Mouse (Mus musculus): ENCODE data around the gene Ifi27. TPM values are rescaled to one million over a fixed set of nuclear protein-coding genes. Genes with fewer than 3 reads are reported as not detected.

The Ifi27 gene
- polyA plus RNA-seq, 1 experiment from 2014 or later, result 79.3 TPM

- H3K27ac ChIP-seq (ENCODE audit: low read depth, low read length), result no peak overlapping the region
- no peaks in the 10 kb centered on the region for H3K9me3 ChIP-seq (ENCODE audit: control insufficient read depth)
- 0 out of 2 replicates have a peak, but pooled peaks cover 5% of the 10 kb centered on the region for H3K4me1 ChIP-seq (replicated peaks; ENCODE audit: control insufficient read depth, insufficient read depth, low read length)
- no peaks in the 10 kb centered on the region; the same call in 1 of the 2 replicates for H3K36me3 ChIP-seq (ENCODE audit: control insufficient read depth, insufficient read depth)
- no peak overlapping the region for H3K4me2 ChIP-seq (replicated peaks; ENCODE audit: low read depth)
- TF ChIP-seq CTCF (IDR thresholded peaks at IDR 0.05; ENCODE audit: low read depth), result no peak
- ATAC-seq, result no peak
- H3K9ac ChIP-seq (ENCODE audit: low read depth, low read length), result no peak overlapping the region
- no peak overlapping the region for H3K4me3 ChIP-seq (ENCODE audit: low read depth, low read length)
- no peaks in the 10 kb centered on the region for H3K27me3 ChIP-seq (replicated peaks; ENCODE audit: control insufficient read depth, insufficient read depth, low read length)
- WGBS, result 67% methylated on average over 12 of the region's 12 CpGs
These were observed 38.3 kb upstream of the Ifi27 start for GRCm38 (mm10) chr12:103395486-103396275.

- ATAC-seq, result no peak
- WGBS, result 86% methylated on average over 7 of the region's 7 CpGs
These were observed 37.3 kb upstream of the Ifi27 start for GRCm38 (mm10) chr12:103396751-103397150.

GRCm38 (mm10) chr12:103404131-103404530, 29.9 kb upstream of the Ifi27 start:
- H3K4me3 ChIP-seq (ENCODE audit: low read depth, low read length), result no peak overlapping the region
- H3K4me2 ChIP-seq (replicated peaks; ENCODE audit: low read depth), result no peak overlapping the region
- TF ChIP-seq CTCF (IDR thresholded peaks at IDR 0.05; ENCODE audit: low read depth), result no peak
- H3K27ac ChIP-seq (ENCODE audit: low read depth, low read length), result no peak overlapping the region
- WGBS, result 86% methylated on average over 18 of the region's 18 CpGs
- no peak for ATAC-seq
- H3K36me3 ChIP-seq (ENCODE audit: control insufficient read depth, insufficient read depth), result peaks cover 46% of the 10 kb centered on the region
- H3K9me3 ChIP-seq (ENCODE audit: control insufficient read depth), result no peaks in the 10 kb centered on the region
- no peak overlapping the region for H3K9ac ChIP-seq (ENCODE audit: low read depth, low read length)
- H3K27me3 ChIP-seq (replicated peaks; ENCODE audit: control insufficient read depth, insufficient read depth, low read length), result no peaks in the 10 kb centered on the region
- H3K4me1 ChIP-seq (replicated peaks; ENCODE audit: control insufficient read depth, insufficient read depth, low read length), result no peaks in the 10 kb centered on the region

More at GRCm38 (mm10) chr12:103396751-103397150, 37.3 kb upstream of the Ifi27 start:
- no peak overlapping the region for H3K9ac ChIP-seq (ENCODE audit: low read depth, low read length)
- H3K4me3 ChIP-seq (ENCODE audit: low read depth, low read length), result no peak overlapping the region
- 0 out of 2 replicates have a peak, but pooled peaks cover 5% of the 10 kb centered on the region for H3K4me1 ChIP-seq (replicated peaks; ENCODE audit: control insufficient read depth, insufficient read depth, low read length)
- TF ChIP-seq CTCF (IDR thresholded peaks at IDR 0.05; ENCODE audit: low read depth), result no peak
- H3K9me3 ChIP-seq (ENCODE audit: control insufficient read depth), result no peaks in the 10 kb centered on the region
- H3K27me3 ChIP-seq (replicated peaks; ENCODE audit: control insufficient read depth, insufficient read depth, low read length), result no peaks in the 10 kb centered on the region
- no peaks in the 10 kb centered on the region; the same call in 1 of the 2 replicates for H3K36me3 ChIP-seq (ENCODE audit: control insufficient read depth, insufficient read depth)
- H3K27ac ChIP-seq (ENCODE audit: low read depth, low read length), result no peak overlapping the region
- H3K4me2 ChIP-seq (replicated peaks; ENCODE audit: low read depth), result no peak overlapping the region

DNA sequence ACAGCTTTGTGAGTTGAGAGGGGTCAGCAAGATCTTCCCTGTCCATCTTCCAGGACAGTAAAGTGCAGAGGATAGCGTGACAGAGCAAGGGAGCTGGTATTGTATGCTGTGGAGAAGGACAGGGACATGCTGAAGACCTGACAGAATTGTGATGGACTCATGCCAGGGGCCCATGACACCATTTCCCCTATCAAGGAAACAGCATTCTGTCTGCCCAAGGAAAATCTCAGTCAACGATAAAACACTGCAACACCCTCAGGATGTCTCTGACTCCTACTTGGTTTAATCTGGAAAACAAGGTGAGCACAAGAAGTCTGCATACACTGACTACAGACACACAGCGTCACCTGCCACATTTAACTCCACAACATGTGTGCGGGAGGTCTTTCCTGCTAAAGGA, 26.3 kb upstream of the Ifi27 start, which contains the start of gene 9330161L09Rik:
Gene 9330161L09Rik (minus strand): TSS at position 101 of the 400 bp plus-strand sequence.
- Histone ChIP-seq H3K4me1 (replicated peaks; ENCODE audit: control insufficient read depth, insufficient read depth, low read length) (no peaks in the 10 kb centered on the region), H3K4me2 (replicated peaks; ENCODE audit: low read depth) (no peak within 1 kb of the TSS), H3K9ac (ENCODE audit: low read depth, low read length) (no peak within 1 kb of the TSS), H3K27ac (ENCODE audit: low read depth, low read length) (no peak within 1 kb of the TSS), H3K36me3 (ENCODE audit: control insufficient read depth, insufficient read depth) (peaks cover 80% of the 10 kb centered on the region), H3K9me3 (ENCODE audit: control insufficient read depth) (no peaks in the 10 kb centered on the region), H3K27me3 (replicated peaks; ENCODE audit: control insufficient read depth, insufficient read depth, low read length) (no peaks in the 10 kb centered on the region), H3K4me3 (ENCODE audit: low read depth, low read length) (no peak within 1 kb of the TSS)
- ATAC-seq, result no peak
- 90% methylated on average over 4 of the region's 4 CpGs for WGBS
- TF ChIP-seq CTCF (IDR thresholded peaks at IDR 0.05; ENCODE audit: low read depth), result no peak

- no peak for TF ChIP-seq CTCF (IDR thresholded peaks at IDR 0.05; ENCODE audit: low read depth)
- no peak overlapping the region for H3K4me3 ChIP-seq (ENCODE audit: low read depth, low read length)
- H3K4me1 ChIP-seq (replicated peaks; ENCODE audit: control insufficient read depth, insufficient read depth, low read length), result no peaks in the 10 kb centered on the region
- no peak overlapping the region for H3K9ac ChIP-seq (ENCODE audit: low read depth, low read length)
- 90% methylated on average over 10 of the region's 10 CpGs for WGBS
- H3K27me3 ChIP-seq (replicated peaks; ENCODE audit: control insufficient read depth, insufficient read depth, low read length), result no peaks in the 10 kb centered on the region
- ATAC-seq, result no peak
- peaks cover 85% of the 10 kb centered on the region for H3K36me3 ChIP-seq (ENCODE audit: control insufficient read depth, insufficient read depth)
- no peak overlapping the region for H3K27ac ChIP-seq (ENCODE audit: low read depth, low read length)
- H3K4me2 ChIP-seq (replicated peaks; ENCODE audit: low read depth), result no peak overlapping the region
- no peaks in the 10 kb centered on the region for H3K9me3 ChIP-seq (ENCODE audit: control insufficient read depth)
These were observed 25.9 kb upstream of the Ifi27 start for GRCm38 (mm10) chr12:103408144-103408543.

DNA sequence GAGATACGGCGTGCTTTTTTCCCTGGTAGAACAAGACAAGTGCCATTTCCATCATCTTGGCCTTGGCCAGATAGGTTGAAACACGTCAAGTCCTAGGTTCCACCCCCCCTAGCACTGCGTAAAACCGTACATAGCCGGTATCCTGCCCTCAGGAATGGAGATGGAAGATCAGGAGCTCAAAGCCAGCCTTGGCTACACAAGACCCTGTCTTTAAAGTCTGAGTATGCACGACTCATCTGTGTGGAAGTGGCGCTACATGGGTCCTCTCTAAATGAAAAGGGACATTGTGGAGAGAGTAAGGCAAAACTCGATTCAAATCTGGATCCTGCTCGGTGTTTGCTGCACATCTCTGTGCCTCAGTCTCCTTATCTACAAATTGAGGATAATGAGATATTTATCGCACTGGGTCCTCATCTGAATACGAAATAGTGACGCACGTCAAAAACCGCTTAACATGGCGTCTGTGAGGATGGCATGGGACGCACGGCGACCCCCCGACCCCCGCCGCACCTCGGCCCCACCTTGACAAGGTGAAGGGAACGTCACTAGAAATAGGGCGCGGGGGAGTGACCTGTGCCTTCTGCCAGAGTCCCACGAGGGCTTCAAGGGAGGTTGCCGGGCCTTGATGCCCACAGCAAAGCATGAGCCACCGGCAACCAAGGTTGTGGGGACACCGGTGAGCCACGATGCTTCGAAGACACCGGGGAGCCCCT, 8.8 kb upstream of the Ifi27 start:
- Histone ChIP-seq H3K27me3 (replicated peaks; ENCODE audit: control insufficient read depth, insufficient read depth, low read length) (no peaks in the 10 kb centered on the region), H3K9me3 (ENCODE audit: control insufficient read depth) (no peaks in the 10 kb centered on the region), H3K4me3 (ENCODE audit: low read depth, low read length) (peak overlapping the region; percentile 69), H3K27ac (ENCODE audit: low read depth, low read length) (0 out of 2 replicates have a peak overlapping the region, but pooled peaks have one; percentile 36), H3K4me2 (replicated peaks; ENCODE audit: low read depth) (peak overlapping the region; percentile 73), H3K9ac (ENCODE audit: low read depth, low read length) (peak overlapping the region; percentile 72), H3K4me1 (replicated peaks; ENCODE audit: control insufficient read depth, insufficient read depth, low read length) (0 out of 2 replicates have a peak, but pooled peaks cover 8% of the 10 kb centered on the region), H3K36me3 (ENCODE audit: control insufficient read depth, insufficient read depth) (peaks cover 17% of the 10 kb centered on the region; the same call in 1 of the 2 replicates)
- no peak for TF ChIP-seq CTCF (IDR thresholded peaks at IDR 0.05; ENCODE audit: low read depth)
- WGBS, result 9% methylated on average over 33 of the region's 33 CpGs
- peak; percentile 25 for ATAC-seq

Data from intestine, postnatal 0 days (tissue).